Mouse (Mus musculus): Measurements from ENCODE around the gene Trmo. TPM values are rescaled to one million over a fixed set of nuclear protein-coding genes. Genes with fewer than 3 reads are reported as not detected.

Gene Trmo
- polyA plus RNA-seq, 1 experiment from 2014 or later = 8.4 TPM

DNA sequence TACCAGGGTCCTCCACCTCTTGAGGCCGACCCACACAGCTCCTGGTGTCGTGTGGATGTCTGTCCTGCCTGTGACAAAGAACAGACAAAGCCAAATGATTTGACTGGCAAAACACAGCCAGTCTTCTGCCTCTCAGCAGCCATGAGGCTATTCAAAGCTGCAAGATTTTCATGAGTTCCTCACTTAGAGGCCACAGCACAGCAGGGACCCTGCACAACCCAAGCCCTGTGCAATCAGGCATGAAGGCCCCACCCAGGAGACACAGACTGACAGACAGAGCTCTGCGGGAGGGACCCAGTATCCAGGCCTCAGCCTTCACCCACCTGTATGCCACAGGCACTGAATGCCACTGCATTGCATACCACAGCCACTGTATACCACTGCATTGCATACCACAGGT lies 60.3 kb downstream of the Trmo start:
- Histone ChIP-seq H3K27ac (replicated peaks) (no peak overlapping the region), H3K27me3 (replicated peaks) (no peaks in the 10 kb centered on the region), H3K4me3 (replicated peaks) (no peak overlapping the region), H3K9ac (replicated peaks) (no peak overlapping the region), H3K9me3 (replicated peaks) (no peaks in the 10 kb centered on the region), H3K4me2 (no peak overlapping the region), H3K36me3 (no peaks in the 10 kb centered on the region), H3K4me1 (no peaks in the 10 kb centered on the region)
- WGBS = 40% methylated on average over 3 of the region's 3 CpGs
- ATAC-seq (ENCODE audit: low FRiP score) = no peak

Other genes starting within 250 kb of the Trmo start
- gene Xpa, start 193.1 kb downstream of the Trmo start, polyA plus RNA-seq (2015; fragmentation: Nextera tagmentation; extraction: Ambion mirVana) = 26.4 and 27.4 TPM in 2 replicates
- not detected in 2 replicates for gene Foxe1, start 45.8 kb downstream of the Trmo start, polyA plus RNA-seq (2015; fragmentation: Nextera tagmentation; extraction: Ambion mirVana)
- gene Hemgn, start 24.1 kb upstream of the Trmo start, polyA plus RNA-seq (2015; fragmentation: Nextera tagmentation; extraction: Ambion mirVana) = 0.24 and 1.2 TPM in 2 replicates
- 70.3 and 129 TPM in 2 replicates for gene Anp32b, start 61.5 kb upstream of the Trmo start, polyA plus RNA-seq (2015; fragmentation: Nextera tagmentation; extraction: Ambion mirVana)
- 76.5 and 85.4 TPM in 2 replicates for gene Nans, start 99.8 kb upstream of the Trmo start, polyA plus RNA-seq (2015; fragmentation: Nextera tagmentation; extraction: Ambion mirVana)
- 1.5 and 5.1 TPM in 2 replicates for gene Trim14, start 146.7 kb upstream of the Trmo start, polyA plus RNA-seq (2015; fragmentation: Nextera tagmentation; extraction: Ambion mirVana)
- gene Coro2a, start 212.8 kb upstream of the Trmo start, polyA plus RNA-seq (2015; fragmentation: Nextera tagmentation; extraction: Ambion mirVana) = 9.8 and 18.7 TPM in 2 replicates